Mouse (Mus musculus): Measurements from ENCODE around the gene Tor1a.
"Not testable (repeated sequence)": the region's sequence is repeated elsewhere in the genome, so short reads cannot be mapped to it uniquely, and the experiment has no call there.

Gene Tor1a

DNA sequence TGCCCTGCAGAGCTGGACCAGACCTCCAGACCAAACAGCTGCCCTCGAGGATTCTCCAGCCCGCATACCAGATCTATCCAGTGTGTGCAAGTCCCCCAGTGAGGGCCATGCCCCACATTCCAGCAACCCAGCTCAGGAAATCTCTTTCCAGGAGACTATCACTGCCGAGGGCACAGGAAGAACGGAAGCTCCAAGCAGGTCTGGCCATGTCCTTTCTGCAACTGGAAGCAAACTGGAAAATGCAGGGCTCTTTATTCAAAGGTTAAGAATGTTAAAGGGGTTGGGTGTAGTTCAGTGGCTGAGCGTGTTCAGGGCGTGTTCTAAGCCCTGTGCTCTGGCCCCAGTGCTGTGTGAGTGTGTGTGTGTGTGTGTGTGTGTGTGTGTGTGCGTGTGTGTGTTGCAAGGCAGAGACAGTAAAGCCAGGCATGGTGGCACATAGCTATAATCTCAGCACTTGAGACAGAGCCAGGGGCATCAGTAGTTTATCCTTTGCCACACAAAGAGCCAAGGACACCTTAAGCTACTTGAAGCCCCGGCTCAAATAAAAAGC, 48.9 kb downstream of the Tor1a start:
- DNase-seq (ENCODE audit: low read depth, low spot score): peak; percentile 25

DNA sequence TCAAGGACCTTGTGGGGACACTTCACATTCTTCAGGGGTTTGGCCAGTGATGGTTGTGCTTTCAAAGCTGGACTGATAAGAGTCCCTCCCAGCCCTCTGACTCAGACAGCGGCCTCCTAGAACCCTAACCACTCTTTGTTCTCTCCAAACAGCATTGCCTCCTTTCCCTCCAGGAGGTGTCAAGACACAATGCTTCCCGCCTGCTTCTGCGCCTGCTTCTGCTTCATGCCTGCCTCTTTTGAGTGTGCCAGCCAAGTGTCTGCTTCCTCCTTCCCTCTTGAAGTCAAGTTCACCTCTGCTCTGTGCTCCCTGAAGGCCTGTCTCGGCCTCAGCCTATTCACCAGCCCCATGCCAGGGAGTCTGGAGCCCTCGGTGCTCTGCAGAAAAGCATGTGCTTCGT, 49.6 kb downstream of the Tor1a start:
- DNase-seq (ENCODE audit: low read depth, low spot score): no peak

DNA sequence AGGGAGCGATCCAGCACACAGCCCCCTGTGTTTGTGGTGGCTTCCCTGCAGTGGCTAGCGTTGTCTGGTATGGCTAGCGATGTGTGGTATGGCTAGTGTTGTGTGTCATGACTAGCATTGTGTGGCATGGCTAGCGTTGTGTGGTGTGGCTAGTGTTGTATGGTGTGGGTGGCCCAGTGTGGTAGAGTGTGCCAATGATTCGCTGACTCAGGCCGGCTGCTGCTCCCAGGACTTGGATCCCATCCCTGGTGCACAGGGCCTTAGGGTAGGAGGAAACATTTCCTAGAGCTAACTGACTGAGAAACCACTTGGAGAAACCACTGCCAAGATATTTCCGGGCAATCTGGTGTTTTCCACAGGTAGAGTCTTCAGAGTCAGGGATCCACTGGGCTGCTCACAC, 50.1 kb downstream of the Tor1a start:
- DNase-seq (ENCODE audit: low read depth, low spot score): no peak

DNA sequence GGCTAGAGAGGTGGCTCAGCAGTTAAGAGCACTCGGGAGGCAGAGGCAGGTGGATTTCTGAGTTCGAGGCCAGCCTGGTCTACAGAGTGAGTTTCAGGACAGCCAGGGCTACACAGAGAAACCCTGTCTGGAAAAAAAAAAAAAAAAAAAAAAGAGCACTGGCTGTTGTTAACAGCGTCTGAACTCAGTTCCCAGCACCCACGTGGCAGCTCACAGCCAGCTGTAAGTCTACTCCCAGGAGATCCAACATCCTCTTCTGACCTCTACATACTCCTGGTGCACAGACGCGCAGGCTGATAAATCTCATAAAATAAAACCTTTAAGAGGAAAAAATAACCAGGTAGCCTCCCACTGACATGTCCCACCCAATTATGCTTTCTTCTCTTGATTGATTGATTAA, 51.8 kb downstream of the Tor1a start:
- DNase-seq (ENCODE audit: low read depth, low spot score): not testable (repeated sequence)

DNA sequence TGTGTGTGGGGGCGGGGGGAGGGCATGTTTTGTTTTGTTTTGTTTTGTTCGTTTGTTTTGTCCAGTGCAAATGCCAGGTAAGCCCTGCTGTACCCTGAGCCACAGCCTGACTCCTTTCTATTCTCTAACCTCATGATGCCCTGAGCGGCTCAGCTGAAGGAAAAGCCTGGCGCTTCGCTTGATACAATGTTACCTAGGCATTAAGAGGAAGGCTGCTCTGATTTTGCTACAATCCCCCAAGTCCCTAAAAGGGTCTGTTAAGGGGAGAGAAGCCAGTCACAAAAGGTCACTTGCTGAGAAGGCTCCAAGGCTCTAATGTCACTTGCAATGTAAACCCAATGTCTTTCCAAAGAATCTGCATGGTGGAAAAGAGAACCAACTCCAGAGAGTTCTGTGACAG, 52.4 kb downstream of the Tor1a start:
- no peak for DNase-seq (ENCODE audit: low read depth, low spot score)

DNA sequence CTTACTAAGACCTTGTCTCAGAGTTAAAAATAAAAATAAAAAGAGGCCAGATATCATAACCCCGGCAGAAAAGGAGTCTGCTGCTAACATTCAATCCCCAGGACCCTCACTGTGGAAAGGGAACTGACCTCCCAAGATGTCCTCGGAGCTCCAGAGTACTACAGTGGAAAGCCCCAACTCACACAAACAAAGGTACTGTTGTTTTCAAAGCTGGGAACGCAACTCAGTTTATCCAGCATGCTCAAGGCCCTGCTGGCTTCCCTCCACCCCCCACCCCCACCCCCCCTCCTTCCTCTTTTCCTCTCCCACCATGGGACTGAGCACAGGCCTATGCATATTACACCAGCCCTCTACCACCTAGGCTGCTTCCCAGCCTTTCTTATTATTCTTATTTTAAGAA, 52.9 kb downstream of the Tor1a start:
- no peak for DNase-seq (ENCODE audit: low read depth, low spot score)

DNA sequence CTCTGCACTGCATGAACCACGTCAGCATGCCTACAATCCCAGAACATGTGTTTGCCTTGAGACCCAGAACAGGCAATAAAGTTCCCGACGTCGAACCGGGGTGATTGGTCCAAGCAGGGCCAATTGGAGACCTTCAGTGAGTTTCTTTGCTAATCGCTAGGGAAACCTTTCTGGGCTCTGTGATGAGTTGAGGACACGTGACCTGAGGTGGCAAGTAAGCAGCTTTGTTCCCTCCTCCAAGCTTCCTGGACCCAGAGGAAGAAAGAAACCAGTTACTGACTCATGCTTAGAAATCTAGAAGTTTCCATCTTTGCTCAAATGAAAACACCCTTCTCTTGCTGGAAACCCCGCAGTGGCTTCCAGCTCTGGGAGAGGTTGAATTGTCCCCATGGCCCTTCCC, 54.7 kb downstream of the Tor1a start:
- DNase-seq (ENCODE audit: low read depth, low spot score): no peak

DNA sequence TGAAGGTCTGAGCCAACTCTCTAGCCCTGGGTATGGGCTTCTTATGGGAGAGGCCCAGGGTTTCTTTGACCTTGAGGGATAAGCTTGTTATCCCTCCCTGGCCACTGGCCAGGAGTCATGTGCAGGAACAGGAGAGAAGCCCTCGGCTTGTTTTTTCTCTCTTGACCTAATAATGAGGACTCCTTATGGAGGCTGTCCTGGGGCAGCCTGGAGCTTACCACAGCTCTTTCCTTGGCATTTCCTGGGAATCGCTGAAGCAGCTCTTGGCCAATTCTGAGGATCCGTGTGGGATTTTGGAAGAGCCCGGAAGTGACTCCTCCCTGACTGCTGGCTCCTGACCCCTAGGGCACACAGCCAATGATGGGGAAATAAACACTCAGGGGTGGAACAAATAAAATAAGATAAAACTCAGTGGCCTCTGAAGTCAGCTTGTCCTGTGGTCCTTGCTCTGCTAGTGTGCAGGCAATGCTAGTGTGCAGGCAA, 55.4 kb downstream of the Tor1a start:
- peak; percentile 86 for DNase-seq (ENCODE audit: low read depth, low spot score)
